Mouse (Mus musculus) stomach, postnatal 0 days (tissue): ENCODE results near the gene Cisd1.

ENCODE experiments used
- CTCF ChIP-seq: IDR thresholded peaks from 2 replicates; pipeline ENCODE4 v1.5.1; 2016; ENCODE audit warnings: antibody characterized with exemption, low read depth, mild to moderate bottlenecking, moderate library complexity
- EP300 ChIP-seq: optimal IDR thresholded peaks from 2 replicates; pipeline ENCODE3; 2016; ENCODE audit warnings: antibody characterized with exemption

- TF ChIP-seq CTCF (no peak), EP300 (no peak)
Observed at GRCm38 (mm10) chr10:71351301-71351700, 6.5 kb upstream of the Cisd1 start.
